Comparison of ENCODE assay signal across 16 mouse cellular contexts in the genomic region with DNA sequence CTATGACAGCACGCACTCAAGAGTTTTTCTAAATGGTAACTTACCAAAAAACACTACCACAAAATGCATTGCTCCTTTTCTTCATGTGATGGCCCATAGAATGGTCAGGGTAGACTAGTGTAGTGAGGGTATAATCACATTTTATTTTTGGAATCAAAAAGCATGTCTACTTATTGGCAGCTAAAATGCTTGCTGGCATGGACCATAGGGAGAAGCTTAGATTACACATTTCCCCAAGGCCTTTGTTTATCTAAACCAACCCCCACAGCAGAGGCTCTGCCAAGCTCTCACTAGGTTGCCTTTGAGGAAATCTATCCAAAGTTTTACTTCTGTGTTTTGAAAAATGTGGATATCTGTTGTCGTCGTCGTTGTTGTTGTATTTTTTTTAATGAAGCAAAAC.
DNase-seq lines count a peak whose midpoint lies in the region; ATAC-seq and TF ChIP-seq lines count a peak whose summit lies in the region.
"Had no signal": no experiment of that assay in that cellular context is flagged by ENCODE, and none has a peak within 500 bp of the region (broad histone marks: within the 10 kb centered on the region; RNA-seq: fewer than 3 reads in every experiment).

No protein-coding gene starts in this region.

- H3K36me3 ChIP-seq in hindbrain, postnatal 0 days (ENCODE audit: insufficient read depth, low read length) = no peaks in the 10 kb centered on the region
- H3K36me3 ChIP-seq in hindbrain, embryonic 11.5 days (ENCODE audit: control insufficient read depth, insufficient read depth, low read length) = no peaks in the 10 kb centered on the region
- no peaks in the 10 kb centered on the region for H3K36me3 ChIP-seq in stomach, postnatal 0 days (ENCODE audit: control insufficient read depth, insufficient read depth, low read length)
- H3K36me3 ChIP-seq: forebrain, embryonic 10.5 days; kidney, embryonic 15.5 days; limb, embryonic 15.5 days; neural tube, embryonic 13.5 days had no signal

- no peak overlapping the region for H3K27ac ChIP-seq in hindbrain, postnatal 0 days
- H3K27ac ChIP-seq in hindbrain, embryonic 11.5 days (ENCODE audit: low read depth, low read length) = no peak overlapping the region
- H3K27ac ChIP-seq in stomach, postnatal 0 days (replicated peaks) = no peak overlapping the region
- H3K27ac ChIP-seq: forebrain, embryonic 10.5 days; hindbrain, embryonic 14.5 days; kidney, embryonic 15.5 days; limb, embryonic 15.5 days; neural tube, embryonic 13.5 days had no signal

- no peak for ATAC-seq in hindbrain, postnatal 0 days
- ATAC-seq in hindbrain, embryonic 11.5 days (ENCODE audit: low FRiP score) = no peak
- ATAC-seq in stomach, postnatal 0 days (ENCODE audit: low FRiP score, low TSS enrichment) = no peak
- ATAC-seq in erythroblast, adult 5-6 weeks (replicated peaks; ENCODE audit: low FRiP score, poor library complexity, severe bottlenecking) = no peak

- no peak overlapping the region for H3K4me2 ChIP-seq in hindbrain, postnatal 0 days (ENCODE audit: low read depth, low read length)
- no peak overlapping the region for H3K4me2 ChIP-seq in hindbrain, embryonic 11.5 days (replicated peaks; ENCODE audit: low read depth, low read length)
- no peak overlapping the region for H3K4me2 ChIP-seq in stomach, postnatal 0 days (replicated peaks; ENCODE audit: low read depth)
- H3K4me2 ChIP-seq: hindbrain, embryonic 14.5 days; kidney, embryonic 15.5 days; limb, embryonic 15.5 days; neural tube, embryonic 13.5 days had no signal

- H3K4me1 ChIP-seq in hindbrain, postnatal 0 days (ENCODE audit: insufficient read depth, low read length) = no peaks in the 10 kb centered on the region
- no peaks in the 10 kb centered on the region for H3K4me1 ChIP-seq in hindbrain, embryonic 11.5 days (replicated peaks; ENCODE audit: control insufficient read depth, insufficient read depth, low read length)
- H3K4me1 ChIP-seq in stomach, postnatal 0 days (replicated peaks; ENCODE audit: control insufficient read depth, insufficient read depth) = no peaks in the 10 kb centered on the region
- H3K4me1 ChIP-seq: forebrain, embryonic 10.5 days; neural tube, embryonic 13.5 days had no signal

- peak; percentile 5 for DNase-seq in adrenal gland, adult 8-10 months
- DNase-seq in adrenal gland, postnatal 25 days = no peak
- peak; percentile 32 for DNase-seq in hindbrain, postnatal 0 days (ENCODE audit: low spot score)
- no peak for DNase-seq in hindbrain, embryonic 11.5 days (ENCODE audit: low spot score)
- peak; percentile 16 for DNase-seq in brain, adult 2 months (ENCODE audit: low read depth, low spot score)
- DNase-seq in lung, postnatal 14 days = peak; percentile 46
- DNase-seq in stomach, postnatal 0 days (ENCODE audit: low spot score) = no peak
- DNase-seq: cerebellum, adult 11-12 months; embryo, embryonic 11 days; retina, postnatal 1 day had no signal

- 65% methylated on average over 4 of the region's 4 CpGs for WGBS in hindbrain, postnatal 0 days
- 76% methylated on average over 4 of the region's 4 CpGs for whole genome bisulfite sequencing in hindbrain, embryonic 11.5 days
- WGBS in stomach, postnatal 0 days = 63% methylated on average over 4 of the region's 4 CpGs

- no peak for TF ChIP-seq CTCF in hindbrain, postnatal 0 days (IDR thresholded peaks at IDR 0.05; ENCODE audit: low read depth)
- no peak for TF ChIP-seq CTCF in stomach, postnatal 0 days (IDR thresholded peaks at IDR 0.05; ENCODE audit: low read depth)

- H3K9me3 ChIP-seq in hindbrain, postnatal 0 days (ENCODE audit: low read length) = no peaks in the 10 kb centered on the region
- no peaks in the 10 kb centered on the region for H3K9me3 ChIP-seq in hindbrain, embryonic 11.5 days (ENCODE audit: control insufficient read depth, low read length)
- peaks cover 5% of the 10 kb centered on the region; the same call in 1 of the 2 replicates for H3K9me3 ChIP-seq in stomach, postnatal 0 days (ENCODE audit: control insufficient read depth, low read length)
- H3K9me3 ChIP-seq: forebrain, embryonic 10.5 days; kidney, embryonic 15.5 days had no signal

- no peak for TF ChIP-seq EP300 in stomach, postnatal 0 days (optimal IDR thresholded peaks at IDR 0.05)

- H3K9ac ChIP-seq in hindbrain, postnatal 0 days (replicated peaks; ENCODE audit: low read length) = no peak overlapping the region
- H3K9ac ChIP-seq in hindbrain, embryonic 11.5 days (ENCODE audit: low read depth, low read length) = no peak overlapping the region
- no peak overlapping the region for H3K9ac ChIP-seq in stomach, postnatal 0 days (ENCODE audit: low read length)
- H3K9ac ChIP-seq: hindbrain, embryonic 14.5 days; kidney, embryonic 15.5 days; limb, embryonic 15.5 days; neural tube, embryonic 13.5 days had no signal

- no peaks in the 10 kb centered on the region for H3K27me3 ChIP-seq in hindbrain, postnatal 0 days (ENCODE audit: insufficient read depth, low read length)
- H3K27me3 ChIP-seq in hindbrain, embryonic 11.5 days (ENCODE audit: control insufficient read depth, insufficient read depth, low read length) = no peaks in the 10 kb centered on the region
- no peaks in the 10 kb centered on the region for H3K27me3 ChIP-seq in stomach, postnatal 0 days (ENCODE audit: control insufficient read depth, insufficient read depth, low read length)
- H3K27me3 ChIP-seq: kidney, embryonic 15.5 days; limb, embryonic 15.5 days; neural tube, embryonic 13.5 days had no signal

- H3K4me3 ChIP-seq in hindbrain, postnatal 0 days (ENCODE audit: low read length) = no peak overlapping the region
- H3K4me3 ChIP-seq in hindbrain, embryonic 11.5 days (ENCODE audit: low read depth, low read length) = no peak overlapping the region
- H3K4me3 ChIP-seq in stomach, postnatal 0 days (ENCODE audit: low read depth, low read length) = no peak overlapping the region
- H3K4me3 ChIP-seq: forebrain, embryonic 10.5 days; kidney, embryonic 15.5 days; limb, embryonic 15.5 days; neural tube, embryonic 13.5 days had no signal

Comparison
In these comparisons a context has a peak if more than half of its experiments do, and no peak if none do; other contexts are left out.
1. DNase-seq: peak in adrenal gland, adult 8-10 months (single experiment), hindbrain, postnatal 0 days (single experiment), brain, adult 2 months (single experiment) and lung, postnatal 14 days (single experiment); none in adrenal gland, postnatal 25 days (single experiment), hindbrain, embryonic 11.5 days (single experiment) and stomach, postnatal 0 days (single experiment).